Mouse (Mus musculus): Measurements from ENCODE around the gene Iqschfp. TPM values are rescaled to one million over a fixed set of nuclear protein-coding genes. Genes with fewer than 3 reads are reported as not detected.

The Iqschfp gene
- polyA plus RNA-seq, 1 experiment from 2014 or later = 0.38 TPM

DNA sequence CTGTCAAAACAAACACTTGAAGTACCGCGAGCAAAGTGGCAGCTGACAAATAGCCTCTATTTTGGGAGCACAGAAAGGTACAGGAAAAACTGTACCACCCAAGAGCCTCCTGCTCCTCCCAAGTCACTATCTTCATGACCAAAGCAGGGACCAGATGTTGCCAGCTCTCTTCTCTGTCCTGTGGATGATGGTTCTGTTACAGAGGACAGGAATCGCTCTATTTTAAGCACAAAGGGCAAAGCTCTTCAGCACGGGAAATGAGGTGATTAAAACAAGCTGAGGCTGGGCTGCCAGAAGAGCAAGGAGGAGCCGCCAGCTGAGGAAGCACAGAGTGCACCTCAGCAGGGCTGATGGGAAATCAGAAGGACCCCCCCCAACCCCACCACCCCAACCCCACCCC is 561.2 kb downstream of the Iqschfp start:
- DNase-seq (ENCODE audit: extremely low spot score, low spot score) = peak; percentile 24
- Histone ChIP-seq H3K4me3 (no peak overlapping the region), H3K27ac (peak overlapping the region; percentile 16; the same call in 1 of the 2 replicates), H3K9me3 (no peaks in the 10 kb centered on the region), H3K4me1 (peaks cover 14% of the 10 kb centered on the region), H3K27me3 (ENCODE audit: poor library complexity, severe bottlenecking) (no peaks in the 10 kb centered on the region), H3K36me3 (replicated peaks) (no peaks in the 10 kb centered on the region)
- WGBS = 34% methylated on average over 5 of the region's 5 CpGs

DNA sequence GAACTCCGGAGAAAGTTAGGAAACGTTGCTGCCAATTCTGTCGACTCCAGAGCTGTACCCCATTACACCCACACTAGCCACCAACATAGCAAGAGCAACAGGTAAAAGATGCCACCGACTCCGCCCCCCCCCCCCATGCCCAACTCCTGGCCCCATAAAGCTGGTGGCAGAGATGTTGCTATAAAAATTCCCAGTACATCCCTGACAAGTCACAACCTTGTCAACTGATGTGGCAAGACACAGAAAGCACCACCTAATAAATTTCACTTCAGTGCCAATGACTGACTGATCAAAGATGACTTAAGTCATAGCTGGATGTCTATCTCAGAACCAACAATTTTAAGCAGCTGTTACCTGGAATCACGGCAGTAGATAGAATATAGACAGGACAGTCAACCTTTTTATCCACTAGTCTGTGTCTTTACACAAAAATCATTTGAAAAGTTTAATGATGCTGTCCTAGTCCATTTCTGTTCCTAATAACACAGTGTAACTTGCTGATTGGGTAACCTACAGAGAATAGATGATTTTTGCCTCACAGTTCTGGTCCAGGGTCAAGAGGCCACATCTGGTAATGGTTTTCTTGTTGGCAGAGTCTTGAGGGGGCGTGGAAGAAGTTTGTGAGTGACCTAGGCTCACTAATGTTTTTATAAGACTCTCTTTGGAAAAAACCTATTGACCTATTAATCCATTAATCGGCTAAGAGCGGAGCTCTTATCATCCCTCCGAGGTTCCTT is 561.9 kb downstream of the Iqschfp start:
- no peak overlapping the region for H3K4me3 ChIP-seq
- H3K4me1 ChIP-seq = peaks cover 14% of the 10 kb centered on the region
- H3K36me3 ChIP-seq (replicated peaks) = no peaks in the 10 kb centered on the region
- no peaks in the 10 kb centered on the region for H3K27me3 ChIP-seq (ENCODE audit: poor library complexity, severe bottlenecking)
- WGBS = 51% methylated on average over 10 of the region's 10 CpGs
- H3K27ac ChIP-seq = peak overlapping the region; percentile 16; the same call in 1 of the 2 replicates
- H3K9me3 ChIP-seq = no peaks in the 10 kb centered on the region
- no peak for DNase-seq (ENCODE audit: extremely low spot score, low spot score)

GRCm38 (mm10) chr3:68466643-68467042 is 574.6 kb downstream of the Iqschfp start:
- Histone ChIP-seq H3K9me3 (no peaks in the 10 kb centered on the region), H3K4me1 (peaks cover 44% of the 10 kb centered on the region), H3K4me3 (no peak overlapping the region), H3K27ac (no peak overlapping the region), H3K36me3 (replicated peaks) (no peaks in the 10 kb centered on the region), H3K27me3 (ENCODE audit: poor library complexity, severe bottlenecking) (no peaks in the 10 kb centered on the region)
- WGBS = 36% methylated on average over 5 of the region's 5 CpGs
- no peak for DNase-seq (ENCODE audit: extremely low spot score, low spot score)

DNA sequence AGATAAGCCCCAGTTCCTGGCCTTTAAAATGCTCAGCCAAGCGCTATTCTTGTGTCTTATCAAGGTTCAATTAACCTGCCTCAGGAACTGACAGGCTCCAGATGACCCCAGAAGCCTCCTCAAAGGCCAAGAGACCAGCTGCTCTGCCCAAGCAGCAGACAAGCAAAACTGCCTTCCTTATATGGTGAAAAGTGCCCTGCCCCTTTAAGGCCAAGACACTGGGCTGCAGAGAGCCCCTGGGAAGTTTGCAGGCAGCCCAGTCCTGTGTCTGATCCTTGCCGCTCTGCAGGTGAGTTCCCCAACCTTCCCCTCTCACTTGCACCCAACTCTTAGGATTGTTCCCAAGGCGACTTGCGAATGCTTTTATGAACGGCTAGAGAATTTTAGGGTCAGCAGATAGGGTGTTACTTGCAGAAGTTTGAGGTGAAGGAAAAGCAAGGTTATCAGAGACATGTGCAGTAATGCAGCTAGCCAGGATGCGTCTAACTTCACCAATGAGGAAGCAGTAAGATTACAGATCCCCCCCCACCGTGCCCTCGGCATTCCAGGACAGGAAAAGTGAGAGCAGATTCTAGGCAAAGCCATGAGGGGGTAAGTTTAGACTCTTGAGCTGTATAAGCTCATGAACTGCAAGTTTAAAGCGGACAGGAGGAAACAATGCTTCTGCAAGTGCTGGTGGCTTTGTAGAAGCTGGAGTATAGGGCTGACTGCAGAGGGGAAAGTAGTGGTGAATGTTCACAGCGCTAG is 576.1 kb downstream of the Iqschfp start:
- DNase-seq (ENCODE audit: extremely low spot score, low spot score) = peak; percentile 50
- no peaks in the 10 kb centered on the region for H3K36me3 ChIP-seq (replicated peaks)
- peak overlapping the region; percentile 45 for H3K4me3 ChIP-seq
- H3K9me3 ChIP-seq = no peaks in the 10 kb centered on the region
- peaks cover 44% of the 10 kb centered on the region for H3K4me1 ChIP-seq
- WGBS = 1% methylated on average over 10 of the region's 10 CpGs
- H3K27me3 ChIP-seq (ENCODE audit: poor library complexity, severe bottlenecking) = no peaks in the 10 kb centered on the region
- H3K27ac ChIP-seq = peak overlapping the region; percentile 70

- H3K4me3 ChIP-seq = no peak overlapping the region
- peaks cover 44% of the 10 kb centered on the region for H3K4me1 ChIP-seq
- 90% methylated on average over 1 of the region's 1 CpGs for WGBS
- H3K36me3 ChIP-seq (replicated peaks) = no peaks in the 10 kb centered on the region
- DNase-seq (ENCODE audit: extremely low spot score, low spot score) = no peak
- no peaks in the 10 kb centered on the region for H3K9me3 ChIP-seq
- H3K27me3 ChIP-seq (ENCODE audit: poor library complexity, severe bottlenecking) = no peaks in the 10 kb centered on the region
- H3K27ac ChIP-seq = no peak overlapping the region
Measured at GRCm38 (mm10) chr3:68469643-68470042, 577.6 kb downstream of the Iqschfp start.

- no peaks in the 10 kb centered on the region for H3K36me3 ChIP-seq (replicated peaks)
- 64% methylated on average over 3 of the region's 3 CpGs for WGBS
Measured at GRCm38 (mm10) chr3:68470061-68470460, 578.0 kb downstream of the Iqschfp start.

DNA sequence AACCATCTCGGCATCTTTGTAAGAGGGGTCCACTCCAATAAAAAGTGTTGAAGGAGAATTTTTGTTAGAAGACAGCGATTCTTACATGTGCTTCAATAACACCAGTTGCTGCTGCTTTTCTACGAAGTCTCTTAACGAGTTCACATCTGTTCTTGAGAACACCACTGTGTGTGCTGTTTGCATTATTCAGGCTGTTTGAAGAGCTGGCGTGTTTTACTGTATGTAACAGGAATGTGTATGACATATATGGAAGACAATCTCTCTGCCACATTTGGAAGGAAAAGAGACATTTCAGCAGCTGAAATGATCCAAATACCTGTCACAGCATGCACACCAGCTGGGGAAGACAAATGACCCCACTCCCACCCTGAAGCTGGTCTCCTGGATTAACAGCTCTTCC is 578.6 kb downstream of the Iqschfp start:
- 78% methylated on average over 5 of the region's 5 CpGs for WGBS
- H3K27me3 ChIP-seq (ENCODE audit: poor library complexity, severe bottlenecking) = no peaks in the 10 kb centered on the region
- no peak for DNase-seq (ENCODE audit: extremely low spot score, low spot score)
- no peak overlapping the region for H3K27ac ChIP-seq
- H3K4me3 ChIP-seq = no peak overlapping the region
- H3K36me3 ChIP-seq (replicated peaks) = no peaks in the 10 kb centered on the region
- H3K4me1 ChIP-seq = peaks cover 44% of the 10 kb centered on the region
- no peaks in the 10 kb centered on the region for H3K9me3 ChIP-seq

More at GRCm38 (mm10) chr3:68470061-68470460, 578.0 kb downstream of the Iqschfp start:
- DNase-seq (ENCODE audit: extremely low spot score, low spot score) = no peak
- no peak overlapping the region for H3K4me3 ChIP-seq
- no peaks in the 10 kb centered on the region for H3K9me3 ChIP-seq
- H3K27me3 ChIP-seq (ENCODE audit: poor library complexity, severe bottlenecking) = no peaks in the 10 kb centered on the region
- H3K4me1 ChIP-seq = peaks cover 44% of the 10 kb centered on the region
- H3K27ac ChIP-seq = no peak overlapping the region

GRCm38 (mm10) chr3:68476336-68476735 is 584.3 kb downstream of the Iqschfp start:
- no peak for DNase-seq (ENCODE audit: extremely low spot score, low spot score)
- 90% methylated on average over 7 of the region's 7 CpGs for WGBS
- no peaks in the 10 kb centered on the region for H3K27me3 ChIP-seq (ENCODE audit: poor library complexity, severe bottlenecking)

DNA sequence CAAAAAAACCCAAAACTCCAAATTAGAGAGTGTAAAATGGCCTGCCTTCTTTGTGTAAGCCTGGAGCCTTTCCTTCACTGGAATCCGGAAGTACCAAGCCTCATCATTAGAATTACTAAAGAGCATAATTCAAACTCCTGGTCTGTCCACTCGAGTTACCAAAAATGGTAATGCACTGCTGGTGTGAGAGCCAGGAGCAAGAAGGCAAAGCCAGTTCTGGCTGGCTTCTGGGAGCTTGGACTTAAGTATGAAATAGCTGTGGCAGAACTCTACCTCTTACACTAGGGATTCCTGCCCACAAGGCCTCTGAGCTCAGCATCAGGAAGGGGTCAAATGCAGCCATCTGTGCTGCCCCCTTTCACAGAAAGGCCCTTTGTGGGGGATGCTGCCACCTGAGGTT is 585.4 kb downstream of the Iqschfp start:
- Histone ChIP-seq H3K9me3 (no peaks in the 10 kb centered on the region), H3K36me3 (replicated peaks) (no peaks in the 10 kb centered on the region), H3K4me3 (no peak overlapping the region), H3K4me1 (peaks cover 12% of the 10 kb centered on the region), H3K27ac (peak overlapping the region; percentile 60; the same call in 1 of the 2 replicates), H3K27me3 (ENCODE audit: poor library complexity, severe bottlenecking) (no peaks in the 10 kb centered on the region)
- WGBS = 57% methylated on average over 2 of the region's 2 CpGs
- no peak for DNase-seq (ENCODE audit: extremely low spot score, low spot score)

More at GRCm38 (mm10) chr3:68476336-68476735, 584.3 kb downstream of the Iqschfp start:
- Histone ChIP-seq H3K4me1 (peaks cover 12% of the 10 kb centered on the region), H3K36me3 (replicated peaks) (no peaks in the 10 kb centered on the region), H3K9me3 (no peaks in the 10 kb centered on the region), H3K4me3 (no peak overlapping the region), H3K27ac (no peak overlapping the region)

DNA sequence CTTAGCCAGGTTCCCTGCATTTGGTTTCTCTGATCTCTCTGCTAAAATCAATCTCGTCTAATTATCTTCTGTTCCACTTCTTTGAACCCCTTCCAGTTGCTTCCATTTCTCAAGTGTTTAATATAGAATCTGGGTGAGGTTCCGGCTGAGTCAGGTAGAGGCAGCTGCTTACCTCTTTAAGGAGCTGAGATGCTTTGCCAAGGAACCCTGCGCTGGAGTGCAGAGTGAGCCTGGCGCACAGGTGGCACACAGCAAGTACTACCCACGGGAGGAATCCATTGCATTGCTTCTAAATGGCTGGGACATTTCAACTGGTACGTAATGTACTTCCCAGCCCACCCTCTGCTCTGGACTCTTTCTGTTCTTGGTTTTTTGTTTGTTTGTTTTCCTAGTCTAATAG is 587.2 kb downstream of the Iqschfp start:
- no peaks in the 10 kb centered on the region for H3K9me3 ChIP-seq
- no peak overlapping the region for H3K27ac ChIP-seq
- H3K4me1 ChIP-seq = peaks cover 16% of the 10 kb centered on the region
- DNase-seq (ENCODE audit: extremely low spot score, low spot score) = no peak
- no peaks in the 10 kb centered on the region for H3K27me3 ChIP-seq (ENCODE audit: poor library complexity, severe bottlenecking)
- H3K4me3 ChIP-seq = no peak overlapping the region
- 91% methylated on average over 6 of the region's 6 CpGs for WGBS
- no peaks in the 10 kb centered on the region for H3K36me3 ChIP-seq (replicated peaks)

GRCm38 (mm10) chr3:68483517-68483916 is 591.5 kb downstream of the Iqschfp start:
- Histone ChIP-seq H3K9me3 (no peaks in the 10 kb centered on the region), H3K4me3 (no peak overlapping the region), H3K4me1 (peaks cover 4% of the 10 kb centered on the region; the same call in 1 of the 2 replicates), H3K27me3 (ENCODE audit: poor library complexity, severe bottlenecking) (no peaks in the 10 kb centered on the region), H3K36me3 (replicated peaks) (no peaks in the 10 kb centered on the region), H3K27ac (no peak overlapping the region)
- WGBS = 96% methylated on average over 3 of the region's 3 CpGs
- no peak for DNase-seq (ENCODE audit: extremely low spot score, low spot score)

GRCm38 (mm10) chr3:68484021-68484420 is 592.0 kb downstream of the Iqschfp start:
- Histone ChIP-seq H3K27ac (no peak overlapping the region), H3K9me3 (no peaks in the 10 kb centered on the region), H3K4me3 (no peak overlapping the region), H3K36me3 (replicated peaks) (no peaks in the 10 kb centered on the region), H3K4me1 (peaks cover 4% of the 10 kb centered on the region; the same call in 1 of the 2 replicates), H3K27me3 (ENCODE audit: poor library complexity, severe bottlenecking) (no peaks in the 10 kb centered on the region)
- no peak for DNase-seq (ENCODE audit: extremely low spot score, low spot score)
- WGBS = 92% methylated on average over 9 of the region's 9 CpGs

- Histone ChIP-seq H3K27me3 (ENCODE audit: poor library complexity, severe bottlenecking) (no peaks in the 10 kb centered on the region), H3K4me1 (peaks cover 4% of the 10 kb centered on the region; the same call in 1 of the 2 replicates), H3K27ac (no peak overlapping the region), H3K4me3 (no peak overlapping the region), H3K9me3 (no peaks in the 10 kb centered on the region), H3K36me3 (replicated peaks) (no peaks in the 10 kb centered on the region)
- WGBS = 92% methylated on average over 4 of the region's 4 CpGs
- no peak for DNase-seq (ENCODE audit: extremely low spot score, low spot score)
Measured at GRCm38 (mm10) chr3:68484561-68484960, 592.5 kb downstream of the Iqschfp start.

Measured in forebrain, embryonic 10.5 days (tissue).